Mouse (Mus musculus) olfactory bulb, adult 2 months (tissue): ENCODE results near the gene Hist1h2ae.

Source experiments
- CTCF ChIP-seq: fragments of 200-500 bp; IDR thresholded peaks from 2 replicates; pipeline ENCODE4 v1.5.1; 2012; ENCODE audit warnings: low read depth, mild to moderate bottlenecking, low read length, moderate library complexity; ENCODE audit not compliant: insufficient read depth
- POLR2A ChIP-seq: fragments of 200-500 bp; IDR thresholded peaks from 2 replicates; pipeline ENCODE4 v1.6.1; 2012; ENCODE audit warnings: mild to moderate bottlenecking, low read depth, low read length, moderate library complexity; ENCODE audit not compliant: insufficient read depth

DNA sequence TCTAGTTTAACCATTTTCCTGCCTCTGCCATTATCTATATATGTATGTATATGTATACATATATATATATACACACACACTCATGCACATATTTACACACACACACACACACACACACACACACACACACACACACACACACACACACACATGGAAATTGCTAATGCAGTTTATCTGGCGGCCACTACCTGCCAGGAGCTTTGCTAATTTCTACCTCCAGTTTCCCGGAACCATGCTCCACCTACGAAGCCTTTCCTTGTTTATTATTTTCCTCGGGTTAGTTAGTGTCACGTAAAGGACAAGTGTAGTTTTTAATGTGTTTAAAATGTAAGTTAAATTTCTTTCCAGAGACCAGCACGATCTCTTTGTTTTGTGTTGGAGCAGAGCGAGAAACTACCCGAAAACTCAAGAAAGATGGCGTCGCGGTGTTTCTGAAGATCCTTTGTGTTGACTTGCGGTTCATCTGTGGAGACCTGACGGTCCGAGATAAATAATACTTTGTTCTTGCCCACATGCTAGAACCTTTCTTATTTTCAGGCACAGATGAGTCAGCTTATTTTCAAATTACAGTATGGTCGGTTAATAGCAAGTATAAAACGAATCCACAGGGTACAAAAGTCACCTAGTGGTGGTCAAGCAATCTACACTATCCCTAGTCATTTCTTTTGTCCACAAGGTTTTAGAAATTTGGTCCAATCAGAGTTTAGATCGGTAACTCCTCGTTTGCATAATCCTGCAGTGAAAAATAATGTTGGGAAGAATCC lies 8.1 kb downstream of the Hist1h2ae start:
- TF ChIP-seq CTCF, result no peak
- no peak for TF ChIP-seq POLR2A
